Mouse (Mus musculus): ENCODE results near the gene Isca1. TPM values are rescaled to one million over a fixed set of nuclear protein-coding genes. Genes with fewer than 3 reads are reported as not detected.
"Not testable (repeated sequence)": the region's sequence is repeated elsewhere in the genome, so short reads cannot be mapped to it uniquely, and the experiment has no call there.

The Isca1 gene
- total RNA-seq, 1 experiment from 2014 or later, result 64.4 TPM

DNA sequence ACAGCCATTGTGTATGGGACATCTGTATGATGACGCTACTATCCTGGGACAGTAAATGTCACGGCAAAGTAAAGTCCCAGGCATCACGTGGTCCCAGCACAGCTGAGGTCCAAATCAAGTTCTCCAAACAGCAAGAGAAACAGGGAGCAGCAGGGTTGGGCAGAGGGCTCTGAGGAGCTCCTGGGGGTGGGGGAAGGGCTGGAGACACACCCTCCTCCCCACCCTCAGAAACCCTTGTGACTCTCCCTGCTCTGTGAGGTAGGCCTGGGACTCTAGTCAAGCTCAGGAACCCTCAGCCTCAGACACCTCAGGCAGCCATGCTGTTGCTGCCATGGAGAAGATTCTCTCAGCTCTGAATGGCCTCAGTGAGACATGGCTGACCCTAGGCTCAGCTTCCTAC is 57.6 kb downstream of the Isca1 start, which contains the start of gene Spata31d1b:
Gene Spata31d1b, plus strand, starts transcription at position 301 of the 400 bp plus-strand sequence.
- not testable (repeated sequence) for ATAC-seq (replicated peaks; ENCODE audit: insufficient number of reproducible peaks, low FRiP score, low TSS enrichment, poor library complexity, severe bottlenecking)

GRCm38 (mm10) chr13:59710230-59710629 is 59.4 kb downstream of the Isca1 start, which contains the start of gene Spata31d1a:
Gene Spata31d1a (minus strand): TSS chr13:59710330.
- ATAC-seq (replicated peaks; ENCODE audit: insufficient number of reproducible peaks, low FRiP score, low TSS enrichment, poor library complexity, severe bottlenecking), result no peak

Other genes starting within 250 kb of the Isca1 start
- gene Agtpbp1, start 184.6 kb downstream of the Isca1 start, total RNA-seq (2017), result 36.3 to 81.8 TPM (median 81.6 TPM) in 3 replicates
- 23.8 to 64.8 TPM (median 30.9 TPM) in 3 replicates for gene Naa35, start 184.6 kb downstream of the Isca1 start, total RNA-seq (2017)
- gene Golm1, start 94.0 kb downstream of the Isca1 start, total RNA-seq (2017), result 42.8 to 82.0 TPM (median 46.1 TPM) in 3 replicates
- not detected in 3 replicates for gene 4921517D22Rik, start 75.7 kb downstream of the Isca1 start, total RNA-seq (2017)
- not detected in 3 replicates for gene Spata31d1a, start 59.5 kb downstream of the Isca1 start, total RNA-seq (2017)
- 0.19 TPM in 1 of 3 replicates, not detected in the others for gene Spata31d1b, start 57.5 kb downstream of the Isca1 start, total RNA-seq (2017)
- not detected in 3 replicates for gene Spata31d1d, start 38.1 kb downstream of the Isca1 start, total RNA-seq (2017)
- not detected in 3 replicates for gene 1700014D04Rik, start 23.1 kb downstream of the Isca1 start, total RNA-seq (2017)
- gene Gm49354, start 12.4 kb upstream of the Isca1 start, total RNA-seq (2017), result 9.7 to 54.7 TPM (median 19.1 TPM) in 3 replicates
- gene Tut7, start 53.3 kb upstream of the Isca1 start, total RNA-seq (2017), result 227 to 337 TPM (median 264 TPM) in 3 replicates